Mouse (Mus musculus) E14TG2a.4 (cell line): ENCODE measurements at regions not wholly inside any gene's neighbourhood (a gene's known extent, or its start where the extent isn't known, plus 50 kb on each side); places are given as distances from the start of the nearest gene placed in this dataset.

ENCODE experiments used
- CTCF ChIP-seq: conservative IDR thresholded peaks from 2 replicates; pipeline ENCODE4 v1.5.1; 2014; ENCODE audit warnings: low read length
- NANOG ChIP-seq: IDR thresholded peaks from 2 replicates; pipeline ENCODE4 v1.6.1; 2014; ENCODE audit warnings: borderline replicate concordance, low read length, mixed read lengths
- POU5F1 ChIP-seq: IDR thresholded peaks from 2 replicates; pipeline ENCODE4 v1.6.1; 2014; ENCODE audit warnings: low read length, borderline replicate concordance

GRCm38 (mm10) chr14:14643533-14643932 is 58.5 kb upstream of the Slc4a7 start:
- no peak for TF ChIP-seq CTCF
- TF ChIP-seq NANOG, result no peak
- no peak for TF ChIP-seq POU5F1
